Mouse (Mus musculus): ENCODE measurements at regions not wholly inside any gene's neighbourhood (a gene's known extent, or its start where the extent isn't known, plus 50 kb on each side); places are given as distances from the start of the nearest gene placed in this dataset.
"Not testable (repeated sequence)": the region's sequence is repeated elsewhere in the genome, so short reads cannot be mapped to it uniquely, and the experiment has no call there.

DNA sequence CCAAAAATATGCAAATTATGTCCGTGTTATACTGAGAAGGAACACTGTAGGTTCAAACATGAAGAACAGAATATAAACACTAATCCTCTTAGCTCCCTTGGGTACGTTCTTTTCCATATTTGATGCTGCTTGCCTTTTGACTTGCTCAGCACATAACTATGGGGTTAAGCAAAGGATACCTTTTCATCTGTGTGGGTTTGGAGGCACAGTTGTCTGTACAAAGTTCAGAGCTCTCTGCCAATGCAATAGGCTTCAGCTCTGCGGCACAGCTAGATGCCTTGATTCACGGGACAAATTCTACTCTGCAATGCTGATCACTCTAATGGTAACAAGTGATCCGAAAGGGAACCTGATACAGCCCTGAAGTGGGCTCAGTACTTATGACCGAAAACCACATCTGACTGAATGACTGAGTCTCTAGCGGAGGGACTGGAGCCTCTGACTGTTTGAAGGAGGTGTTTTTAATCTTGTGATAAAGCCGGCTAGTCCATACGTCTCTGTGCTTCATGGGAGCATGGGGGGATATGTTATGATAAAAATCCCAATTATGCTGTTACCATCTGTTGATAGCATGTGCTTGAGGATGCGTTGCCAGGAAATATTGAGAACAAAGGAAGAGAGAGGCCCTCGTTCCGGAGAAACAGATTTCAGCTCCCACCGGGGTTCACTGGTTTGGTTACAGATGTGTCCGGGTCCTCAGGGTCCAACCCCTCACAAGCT is 146.7 kb upstream of the Tsc22d2 start:
- H3K79me2 ChIP-seq (ENCODE audit: control insufficient read depth, insufficient read depth, low read length, poor library complexity), result no peaks in the 10 kb centered on the region
- no peaks in the 10 kb centered on the region for H3K4me1 ChIP-seq (ENCODE audit: control insufficient read depth in 1 of 2, insufficient read depth in 2 of 2, low read length in 2 of 2)
- H3K36me3 ChIP-seq (ENCODE audit: control insufficient read depth in 1 of 2, insufficient read depth in 2 of 2, low read length in 2 of 2), result no peaks in the 10 kb centered on the region
- TF ChIP-seq CHD1 (IDR thresholded peaks at IDR 0.05; ENCODE audit: low read depth, low read length), result no peak
- no peak for TF ChIP-seq SIN3A (IDR thresholded peaks at IDR 0.05; ENCODE audit: low read length)
- no peak for TF ChIP-seq USF1 (IDR thresholded peaks at IDR 0.05; ENCODE audit: low read depth, low read length)
- no peak for TF ChIP-seq POLR2A (IDR thresholded peaks at IDR 0.05; ENCODE audit: control insufficient read depth in 1 of 2, insufficient read depth in 1 of 2, low read depth in 1 of 2, low read length in 2 of 2, poor library complexity in 1 of 2)
- no peak for TF ChIP-seq BHLHE40 (IDR thresholded peaks at IDR 0.05; ENCODE audit: borderline replicate concordance, low read depth, low read length)
- no peak for TF ChIP-seq TBP (IDR thresholded peaks at IDR 0.05; ENCODE audit: low read depth, low read length)
- no peak overlapping the region for H3K4me3 ChIP-seq (ENCODE audit: control insufficient read depth in 1 of 2, insufficient read depth in 1 of 2, low read depth in 2 of 2, low read length in 2 of 2)
- no peaks in the 10 kb centered on the region for H3K9me3 ChIP-seq (replicated peaks; ENCODE audit: insufficient read depth, low read length)
- no peak overlapping the region for H3K9ac ChIP-seq (ENCODE audit: control insufficient read depth, low read depth, low read length, poor library complexity, severe bottlenecking)
- H3K27ac ChIP-seq (ENCODE audit: control insufficient read depth, low read depth, low read length), result no peak overlapping the region
- peaks cover 0 to 1% of the 10 kb centered on the region in 2 experiments; a peak in 1 of 4 replicates for H3K27me3 ChIP-seq (ENCODE audit: control insufficient read depth in 1 of 2, insufficient read depth in 2 of 2, low read length in 2 of 2)
- no peak for DNase-seq (ENCODE audit: low read depth, low spot score)

DNA sequence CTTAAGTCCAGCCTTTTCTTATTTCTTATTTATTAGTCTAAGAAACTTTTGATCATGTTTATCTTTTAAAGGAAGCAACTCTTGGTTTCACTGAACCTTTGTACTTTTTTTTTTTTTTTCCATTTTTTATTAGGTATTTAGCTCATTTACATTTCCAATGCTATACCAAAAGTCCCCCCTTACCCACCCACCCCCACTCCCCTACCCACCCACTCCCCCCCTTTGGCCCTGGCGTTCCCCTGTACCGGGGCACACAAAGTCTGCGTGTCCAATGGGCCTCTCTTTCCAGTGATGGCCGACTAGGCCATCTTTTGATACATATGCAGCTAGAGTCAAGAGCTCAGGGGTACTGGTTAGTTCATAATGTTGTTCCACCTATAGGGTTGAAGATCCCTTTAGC is 143.1 kb upstream of the Tsc22d2 start:
- H3K36me3 ChIP-seq (ENCODE audit: control insufficient read depth in 1 of 2, insufficient read depth in 2 of 2, low read length in 2 of 2); DNase-seq (ENCODE audit: low read depth, low spot score); H3K4me1 ChIP-seq (ENCODE audit: control insufficient read depth in 1 of 2, insufficient read depth in 2 of 2, low read length in 2 of 2); H3K27me3 ChIP-seq (ENCODE audit: control insufficient read depth in 1 of 2, insufficient read depth in 2 of 2, low read length in 2 of 2); H3K79me2 ChIP-seq (ENCODE audit: control insufficient read depth, insufficient read depth, low read length, poor library complexity); H3K9ac ChIP-seq (ENCODE audit: control insufficient read depth, low read depth, low read length, poor library complexity, severe bottlenecking); H3K4me3 ChIP-seq (ENCODE audit: control insufficient read depth in 1 of 2, insufficient read depth in 1 of 2, low read depth in 2 of 2, low read length in 2 of 2); H3K27ac ChIP-seq (ENCODE audit: control insufficient read depth, low read depth, low read length); H3K9me3 ChIP-seq (replicated peaks; ENCODE audit: insufficient read depth, low read length): not testable (repeated sequence)

DNA sequence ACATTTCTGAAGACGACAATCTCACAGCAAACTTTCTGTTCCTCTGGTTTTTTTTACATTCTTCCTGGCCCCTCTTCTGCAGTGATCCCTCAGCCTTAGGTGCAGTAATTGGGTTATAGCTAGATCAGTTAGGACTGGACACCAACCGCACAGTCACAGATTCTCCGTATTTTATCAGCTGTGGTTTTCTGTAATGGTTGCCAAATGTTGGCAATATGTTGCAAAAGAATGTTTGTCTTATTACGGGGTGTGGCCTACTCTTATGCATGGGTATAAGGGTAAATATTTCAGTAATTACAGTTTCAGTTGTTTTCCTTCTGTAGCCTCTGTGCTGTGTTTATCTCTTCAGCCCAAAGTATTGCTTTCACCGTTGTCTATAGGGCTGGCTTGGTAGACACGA is 133.2 kb upstream of the Tsc22d2 start:
- no peaks in the 10 kb centered on the region for H3K4me1 ChIP-seq (ENCODE audit: control insufficient read depth in 1 of 2, insufficient read depth in 2 of 2, low read length in 2 of 2)
- H3K27ac ChIP-seq (ENCODE audit: control insufficient read depth, low read depth, low read length), result no peak overlapping the region
- DNase-seq (ENCODE audit: low read depth, low spot score), result no peak
- H3K9me3 ChIP-seq (replicated peaks; ENCODE audit: insufficient read depth, low read length), result no peaks in the 10 kb centered on the region
- no peak overlapping the region for H3K9ac ChIP-seq (ENCODE audit: control insufficient read depth, low read depth, low read length, poor library complexity, severe bottlenecking)
- H3K36me3 ChIP-seq (ENCODE audit: control insufficient read depth in 1 of 2, insufficient read depth in 2 of 2, low read length in 2 of 2), result no peaks in the 10 kb centered on the region
- TF ChIP-seq E2F4 (IDR thresholded peaks at IDR 0.05; ENCODE audit: borderline replicate concordance, low read depth, low read length) (no peak), UBTF (IDR thresholded peaks at IDR 0.05; ENCODE audit: borderline replicate concordance, insufficient read depth, low read depth, low read length) (no peak), TAL1 (IDR thresholded peaks at IDR 0.05; ENCODE audit: low read length) (no peak), SMC3 (IDR thresholded peaks at IDR 0.05; ENCODE audit: low read depth, low read length) (no peak), EP300 (IDR thresholded peaks at IDR 0.05; ENCODE audit: low read depth in 1 of 2, low read length in 2 of 2) (no peak), MAZ (IDR thresholded peaks at IDR 0.05; ENCODE audit: low read depth, low read length) (no peak), GABPA (IDR thresholded peaks at IDR 0.05; ENCODE audit: low read depth, low read length) (no peak), SIN3A (IDR thresholded peaks at IDR 0.05; ENCODE audit: low read length) (no peak), NRF1 (IDR thresholded peaks at IDR 0.05; ENCODE audit: insufficient read depth, low read depth, low read length, poor library complexity, severe bottlenecking) (no peak), CHD1 (IDR thresholded peaks at IDR 0.05; ENCODE audit: low read depth, low read length) (no peak), MYC (IDR thresholded peaks at IDR 0.05; ENCODE audit: low read depth, low read length) (no peak), CHD2 (IDR thresholded peaks at IDR 0.05; ENCODE audit: low read length) (no peak), USF2 (IDR thresholded peaks at IDR 0.05; ENCODE audit: borderline replicate concordance in 1 of 2, insufficient read depth in 1 of 2, low read depth in 1 of 2, low read length in 2 of 2) (no peak), POLR2AphosphoS5 (IDR thresholded peaks at IDR 0.05; ENCODE audit: borderline replicate concordance, low read depth, low read length) (no peak), POLR2A (IDR thresholded peaks at IDR 0.05; ENCODE audit: control insufficient read depth in 1 of 2, insufficient read depth in 1 of 2, low read depth in 1 of 2, low read length in 2 of 2, poor library complexity in 1 of 2) (no peak), ZC3H11A (IDR thresholded peaks at IDR 0.05; ENCODE audit: low read depth, low read length) (no peak)
- H3K27me3 ChIP-seq (ENCODE audit: control insufficient read depth in 1 of 2, insufficient read depth in 2 of 2, low read length in 2 of 2), result no peaks in the 10 kb centered on the region
- no peak overlapping the region for H3K4me3 ChIP-seq (ENCODE audit: control insufficient read depth in 1 of 2, insufficient read depth in 1 of 2, low read depth in 2 of 2, low read length in 2 of 2)
- no peaks in the 10 kb centered on the region for H3K79me2 ChIP-seq (ENCODE audit: control insufficient read depth, insufficient read depth, low read length, poor library complexity)

DNA sequence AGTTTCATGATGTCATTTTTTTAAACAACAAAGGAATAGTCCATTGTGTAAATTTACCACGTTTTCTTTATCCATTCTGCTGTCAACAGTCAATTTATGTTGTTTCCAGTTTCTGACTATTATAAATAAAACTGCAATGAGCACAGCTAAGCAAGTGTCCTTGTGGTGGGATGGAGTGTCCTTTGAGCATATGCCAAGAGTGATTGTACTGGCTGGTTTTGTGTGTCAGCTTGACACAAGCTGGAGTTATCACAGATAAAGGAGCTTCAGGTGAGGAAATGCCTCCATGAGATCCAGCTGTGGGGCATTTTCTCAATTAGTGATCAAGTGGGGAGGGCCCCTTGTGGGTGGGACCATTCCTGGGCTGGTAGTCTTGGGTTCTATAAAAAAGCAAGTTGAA is 130.1 kb upstream of the Tsc22d2 start:
- not testable (repeated sequence) for H3K4me3 ChIP-seq (ENCODE audit: control insufficient read depth in 1 of 2, insufficient read depth in 1 of 2, low read depth in 2 of 2, low read length in 2 of 2); H3K36me3 ChIP-seq (ENCODE audit: control insufficient read depth in 1 of 2, insufficient read depth in 2 of 2, low read length in 2 of 2); DNase-seq (ENCODE audit: low read depth, low spot score); H3K4me1 ChIP-seq (ENCODE audit: control insufficient read depth in 1 of 2, insufficient read depth in 2 of 2, low read length in 2 of 2); H3K9ac ChIP-seq (ENCODE audit: control insufficient read depth, low read depth, low read length, poor library complexity, severe bottlenecking); H3K27me3 ChIP-seq (ENCODE audit: control insufficient read depth in 1 of 2, insufficient read depth in 2 of 2, low read length in 2 of 2); H3K27ac ChIP-seq (ENCODE audit: control insufficient read depth, low read depth, low read length); H3K79me2 ChIP-seq (ENCODE audit: control insufficient read depth, insufficient read depth, low read length, poor library complexity); H3K9me3 ChIP-seq (replicated peaks; ENCODE audit: insufficient read depth, low read length)

Measured in MEL (cell line).